Mouse (Mus musculus) liver, postnatal 0 days (tissue): Measurements from ENCODE around the gene Zmynd11.

Source experiments
- CTCF ChIP-seq: sonication (generic); IDR thresholded peaks from 2 replicates; pipeline ENCODE4 v1.5.1; 2016; ENCODE audit warnings: antibody characterized with exemption, low read depth
- EP300 ChIP-seq: IDR thresholded peaks from 2 replicates; pipeline ENCODE4 v1.6.1; 2016; ENCODE audit warnings: antibody characterized with exemption, low read depth, mild to moderate bottlenecking

- no peak for TF ChIP-seq CTCF
- TF ChIP-seq EP300: no peak
These were observed 78.9 kb downstream of the Zmynd11 start for GRCm38 (mm10) chr13:9686261-9686660.
